Mouse (Mus musculus) E14TG2a.4 (cell line): Measurements from ENCODE around the gene Thbs1.

ENCODE experiments used
- CTCF ChIP-seq: conservative IDR thresholded peaks from 2 replicates; pipeline ENCODE4 v1.5.1; 2014; ENCODE audit warnings: low read length
- NANOG ChIP-seq: IDR thresholded peaks from 2 replicates; pipeline ENCODE4 v1.6.1; 2014; ENCODE audit warnings: borderline replicate concordance, low read length, mixed read lengths
- POU5F1 ChIP-seq: IDR thresholded peaks from 2 replicates; pipeline ENCODE4 v1.6.1; 2014; ENCODE audit warnings: low read length, borderline replicate concordance

DNA sequence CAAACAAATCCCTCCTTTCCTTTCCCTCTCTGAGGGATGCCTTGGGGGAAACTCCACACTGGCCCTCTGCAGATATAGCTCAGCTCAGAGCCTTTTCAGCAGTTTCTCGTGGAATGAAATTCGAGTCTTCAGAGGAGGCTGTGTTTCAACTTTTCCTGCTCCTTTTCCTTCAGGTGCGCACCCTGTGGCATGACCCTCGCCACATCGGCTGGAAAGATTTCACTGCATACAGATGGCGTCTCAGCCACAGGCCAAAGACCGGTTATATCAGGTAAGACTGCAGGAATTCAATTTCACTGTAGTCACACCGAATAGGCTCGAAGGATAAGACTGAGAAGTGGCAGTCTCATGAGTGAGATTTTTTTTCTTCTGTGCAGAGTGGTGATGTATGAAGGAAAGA lies 12.1 kb downstream of the Thbs1 start:
- TF ChIP-seq CTCF: no peak
- no peak for TF ChIP-seq NANOG
- no peak for TF ChIP-seq POU5F1
